Mouse (Mus musculus): ENCODE measurements around the gene Cdc14b.

- TF ChIP-seq EP300 (IDR thresholded peaks at IDR 0.05; ENCODE audit: insufficient read depth, low read depth, low read length) (no peak), CTCF (IDR thresholded peaks at IDR 0.05) (no peak)
These were observed 922 bp downstream of the Cdc14b start for GRCm38 (mm10) chr13:64273891-64274844.
